Mouse (Mus musculus): ENCODE measurements at regions not wholly inside any gene's neighbourhood (a gene's known extent, or its start where the extent isn't known, plus 50 kb on each side); places are given as distances from the start of the nearest gene placed in this dataset.

DNA sequence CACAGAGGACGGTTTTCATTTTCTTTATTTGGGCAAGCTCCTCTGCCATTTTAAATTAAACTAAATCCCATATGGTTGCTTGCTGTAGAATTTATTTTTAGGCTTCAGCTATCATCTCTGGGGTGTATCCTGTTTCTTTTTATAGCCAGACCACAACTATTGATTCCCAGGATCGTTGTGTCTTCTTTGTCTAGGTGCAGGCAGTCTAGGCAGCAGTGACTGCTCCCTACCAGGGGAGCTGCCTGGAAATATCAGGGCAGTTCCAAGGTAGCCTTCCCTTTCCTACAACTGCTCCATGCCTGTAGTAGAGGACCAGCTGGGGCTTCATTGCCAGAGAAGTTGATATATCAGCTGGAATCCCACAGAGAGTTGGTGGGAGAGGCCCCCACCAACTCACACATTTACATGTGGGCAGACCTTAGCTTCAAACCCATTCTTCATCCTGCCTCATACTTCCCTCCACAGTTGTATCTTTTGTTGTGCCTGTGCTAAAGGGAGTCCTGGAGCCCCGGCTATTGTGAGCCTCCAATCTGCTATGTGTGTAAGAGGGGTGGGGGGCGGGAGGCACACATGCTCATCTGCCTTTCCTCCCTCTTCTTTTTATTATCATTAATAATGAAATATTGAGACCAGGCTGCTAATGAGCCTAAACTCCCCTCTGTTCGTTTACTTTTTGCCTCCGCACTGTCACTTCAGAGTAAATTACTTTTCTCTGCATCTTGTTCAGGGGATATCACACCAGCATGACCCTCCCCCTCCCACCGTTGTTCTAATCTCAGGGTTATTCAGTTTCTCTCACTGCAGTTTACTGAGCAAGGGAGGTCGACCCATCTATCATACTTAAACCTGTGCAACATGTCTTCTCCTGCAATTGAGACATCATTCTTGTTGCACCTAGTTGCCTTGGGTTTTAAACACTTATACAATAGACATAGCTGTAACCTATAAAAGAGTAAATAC lies 576.3 kb upstream of the Plxna2 start:
- DNase-seq (ENCODE audit: extremely low spot score), result no peak

DNA sequence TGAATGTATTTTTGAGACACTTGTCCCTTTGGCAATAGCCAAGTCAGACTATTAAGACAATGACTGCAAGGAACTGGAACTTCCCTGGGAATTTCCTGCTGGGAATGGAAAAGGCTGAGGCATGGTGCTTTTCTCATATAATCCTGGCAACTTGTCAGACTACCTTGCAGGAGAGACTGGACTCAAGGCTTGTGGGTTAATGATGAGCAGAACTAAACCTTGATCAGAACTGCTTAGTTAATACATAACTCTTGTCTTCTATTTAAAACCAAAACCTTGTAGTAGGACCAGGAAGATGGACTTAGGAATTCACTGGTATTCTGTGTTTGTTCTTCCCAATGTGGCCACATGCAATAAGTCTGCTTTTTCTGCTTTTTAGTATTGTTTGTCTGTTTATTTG lies 579.3 kb upstream of the Plxna2 start:
- DNase-seq (ENCODE audit: extremely low spot score), result no peak

DNA sequence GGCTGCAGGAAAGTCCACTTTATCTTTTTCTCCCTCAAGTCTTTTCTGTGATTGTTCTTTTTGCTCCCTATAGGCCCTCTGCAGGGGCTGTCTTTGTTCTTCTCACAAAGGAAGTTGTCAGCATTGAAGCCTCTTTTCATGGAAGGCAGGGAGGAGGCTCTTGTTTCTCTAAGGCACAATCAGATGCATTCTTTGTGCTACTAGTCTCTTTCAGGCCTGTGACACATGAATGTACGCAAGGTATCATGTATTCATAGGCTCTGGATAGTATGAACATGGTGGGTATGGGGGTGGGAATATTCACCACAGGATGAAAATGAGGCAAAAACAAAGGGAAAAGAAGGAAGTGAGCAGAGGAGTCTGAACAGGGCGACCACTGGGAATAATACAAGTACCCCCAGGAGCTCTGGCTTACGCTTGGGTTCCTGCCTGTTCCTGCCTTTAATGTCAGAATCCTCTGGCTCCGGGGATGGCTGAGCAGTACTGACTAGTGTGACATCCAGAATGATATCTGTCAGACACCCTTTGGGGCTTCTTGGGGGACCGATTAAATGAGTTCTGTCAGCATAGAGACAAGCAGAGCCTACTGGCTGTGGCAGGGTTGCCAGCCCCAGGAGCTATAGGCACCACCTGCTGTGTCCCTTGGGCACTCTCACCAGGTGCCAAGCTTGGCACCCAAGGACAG lies 583.7 kb upstream of the Plxna2 start:
- DNase-seq (ENCODE audit: extremely low spot score), result peak; percentile 27

DNA sequence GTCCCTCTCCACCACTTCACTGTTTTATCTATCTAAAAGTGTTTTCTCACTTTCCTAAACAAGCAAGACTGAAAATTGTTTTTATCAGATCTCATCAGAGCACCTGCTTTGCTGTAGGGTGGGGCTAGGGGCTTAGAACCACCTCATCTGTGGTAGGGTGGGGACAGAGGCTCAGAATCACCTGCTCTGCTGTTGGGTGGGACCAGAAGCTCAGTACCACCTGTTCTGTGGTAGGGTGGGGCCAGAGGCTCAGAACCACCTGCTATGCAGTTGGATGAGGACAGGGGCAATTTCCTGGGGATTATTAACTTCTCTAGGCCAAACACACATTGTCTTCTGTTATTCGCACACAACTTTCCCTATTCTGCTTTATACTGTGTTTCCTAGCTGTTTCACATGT lies 585.4 kb upstream of the Plxna2 start:
- DNase-seq (ENCODE audit: extremely low spot score), result no peak

DNA sequence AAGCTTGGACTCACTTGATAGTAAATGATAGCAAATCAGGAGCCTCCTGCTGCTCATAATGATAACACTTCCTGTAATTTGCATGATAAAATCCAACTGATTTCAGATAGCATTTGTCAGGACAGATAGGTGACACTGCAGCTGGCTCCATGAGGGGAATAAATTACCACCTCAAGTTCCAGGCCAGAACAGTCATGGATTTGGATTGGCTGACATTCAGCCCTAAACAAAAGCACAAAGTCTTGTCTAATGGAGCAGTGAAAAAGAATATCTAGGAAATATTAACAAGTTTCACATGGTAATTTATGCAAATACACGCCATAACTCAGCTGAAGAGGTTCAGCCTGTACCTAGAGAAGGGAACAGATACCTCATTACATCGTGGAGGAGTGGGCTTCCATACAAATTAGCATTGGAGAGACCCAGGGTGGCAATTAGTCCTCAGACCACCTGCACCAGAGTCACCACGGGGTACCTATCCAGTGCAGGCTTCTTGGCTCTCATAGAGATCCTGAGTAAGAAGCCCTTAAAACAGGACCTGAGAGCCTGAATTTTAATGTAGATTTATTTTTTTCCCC lies 587.3 kb upstream of the Plxna2 start:
- DNase-seq (ENCODE audit: extremely low spot score), result no peak

DNA sequence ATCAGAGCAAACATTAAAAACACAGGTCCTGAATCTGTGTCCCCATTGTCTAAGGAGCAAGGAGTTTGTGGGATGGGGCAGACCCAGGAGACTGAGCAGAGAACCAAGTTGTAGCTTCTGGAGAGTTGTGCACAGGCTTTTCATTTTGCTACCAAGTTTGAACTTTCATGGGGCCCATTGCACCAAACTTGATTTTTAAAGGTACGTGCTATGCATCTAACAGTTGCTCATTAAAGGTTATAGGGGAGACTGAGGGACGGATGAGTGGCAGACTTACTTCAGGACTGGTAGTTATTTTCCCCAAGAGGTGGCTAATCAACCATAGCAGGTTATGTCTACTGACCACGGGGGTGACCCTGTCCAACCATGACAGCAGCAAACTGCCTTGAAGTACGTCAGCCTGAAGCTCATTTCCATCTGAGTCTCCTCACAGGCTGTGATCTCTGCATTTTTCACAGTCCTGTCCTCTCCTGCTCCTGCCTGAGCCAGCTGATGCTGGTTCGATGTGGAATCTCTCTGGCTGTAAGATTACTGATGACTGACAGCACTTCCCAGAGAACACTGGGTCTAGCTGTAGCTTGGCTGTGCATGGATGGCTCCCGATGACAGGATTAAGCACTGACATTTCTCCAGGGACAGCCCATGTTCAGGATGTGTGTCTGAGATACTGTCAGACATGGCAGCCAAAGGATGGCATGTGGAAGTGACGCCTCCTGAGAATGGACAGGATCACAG lies 590.9 kb upstream of the Plxna2 start:
- DNase-seq (ENCODE audit: extremely low spot score), result no peak

DNA sequence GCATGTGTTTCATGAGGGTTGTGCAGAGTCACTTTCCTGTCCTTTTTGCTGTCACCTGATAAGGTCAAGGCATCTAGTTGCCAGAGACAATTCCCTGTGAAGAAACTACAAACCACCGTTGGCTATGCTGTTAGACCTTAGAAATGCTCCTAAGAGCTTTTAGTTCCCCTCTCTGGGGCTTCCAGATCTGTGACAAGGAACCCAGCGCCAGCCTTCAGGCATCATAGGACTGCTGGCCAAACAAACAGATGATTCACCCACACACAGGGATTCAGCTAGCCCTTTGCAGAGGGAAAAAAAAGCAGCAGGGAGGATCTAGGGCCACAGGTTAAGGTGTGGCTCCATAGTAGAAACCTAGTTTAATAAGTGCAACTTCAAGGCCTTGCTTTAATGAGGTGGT lies 591.8 kb upstream of the Plxna2 start:
- no peak for DNase-seq (ENCODE audit: extremely low spot score)

DNA sequence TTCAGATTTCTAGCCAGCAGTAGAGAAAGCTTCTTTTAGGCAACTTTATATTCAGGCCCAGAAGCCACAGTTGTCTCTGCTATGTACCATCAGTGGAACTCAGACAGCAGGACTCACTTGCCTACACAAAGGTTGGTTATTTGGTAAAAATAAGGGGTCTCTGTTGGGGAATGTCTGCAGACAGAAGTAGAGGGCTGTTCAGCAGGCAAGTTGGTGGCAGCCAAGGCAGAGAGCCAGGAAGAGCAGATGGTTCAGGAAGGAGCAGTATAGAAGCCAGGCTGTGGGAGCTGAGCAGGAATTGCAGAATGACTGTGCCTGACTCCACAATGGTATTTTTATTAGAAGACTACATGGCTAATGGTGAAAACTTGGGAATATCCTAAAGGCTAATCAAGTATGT lies 598.7 kb upstream of the Plxna2 start:
- no peak for DNase-seq (ENCODE audit: extremely low spot score)

DNA sequence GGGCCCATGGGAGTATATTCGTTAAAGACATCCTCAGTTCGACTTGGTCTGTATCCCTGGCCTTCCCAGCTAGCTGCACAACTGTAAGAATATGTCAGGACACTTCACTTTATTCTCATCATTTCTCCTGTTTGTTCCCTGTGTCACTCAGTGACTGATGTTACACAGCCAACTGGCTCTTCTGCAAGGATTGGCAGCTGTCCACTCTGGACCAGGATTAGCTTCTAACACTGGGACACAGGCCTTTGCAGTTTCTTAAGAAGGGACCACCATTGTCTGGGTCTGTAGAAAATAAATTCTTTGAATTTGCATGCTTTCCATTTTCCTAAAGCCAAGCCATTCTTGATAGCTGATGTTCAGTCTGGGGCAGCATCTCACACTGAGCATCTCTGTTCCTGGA lies 622.1 kb upstream of the Camk1g start:
- no peak for DNase-seq (ENCODE audit: extremely low spot score)

DNA sequence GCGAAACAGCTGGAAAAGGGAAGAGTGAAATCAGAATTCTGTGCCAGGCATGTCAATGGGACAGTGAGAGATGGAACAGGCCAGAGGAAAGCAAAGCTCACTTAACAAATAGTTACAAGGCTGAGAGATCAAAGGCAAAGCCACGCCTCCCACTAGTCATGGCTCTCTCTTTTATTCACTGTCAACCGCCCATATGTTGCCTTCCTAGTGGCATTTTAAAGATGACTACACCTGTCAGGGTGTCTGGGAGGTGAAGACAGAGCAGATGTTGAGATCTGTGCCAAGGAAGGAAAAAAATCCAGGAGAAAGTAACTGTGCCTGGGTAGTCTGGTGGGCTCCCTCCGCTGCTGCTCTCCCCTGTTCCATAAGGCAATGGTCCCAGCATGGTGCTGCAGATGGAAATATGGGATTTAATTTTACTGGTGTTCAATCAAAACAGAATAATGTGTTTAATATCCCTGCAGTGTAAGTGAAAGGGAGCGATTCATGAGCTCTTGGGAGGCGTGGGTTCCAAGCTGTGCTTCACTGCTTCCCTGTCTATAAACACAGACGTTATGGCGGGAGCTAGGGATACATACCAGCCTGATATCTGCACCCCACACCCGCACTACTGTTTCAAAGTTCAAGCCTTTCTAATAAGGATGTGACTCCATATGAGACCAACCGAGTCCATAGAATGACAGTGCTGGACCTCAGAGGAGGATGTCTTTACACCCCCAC lies 620.0 kb upstream of the Camk1g start:
- peak; percentile 15 for DNase-seq (ENCODE audit: extremely low spot score)

DNA sequence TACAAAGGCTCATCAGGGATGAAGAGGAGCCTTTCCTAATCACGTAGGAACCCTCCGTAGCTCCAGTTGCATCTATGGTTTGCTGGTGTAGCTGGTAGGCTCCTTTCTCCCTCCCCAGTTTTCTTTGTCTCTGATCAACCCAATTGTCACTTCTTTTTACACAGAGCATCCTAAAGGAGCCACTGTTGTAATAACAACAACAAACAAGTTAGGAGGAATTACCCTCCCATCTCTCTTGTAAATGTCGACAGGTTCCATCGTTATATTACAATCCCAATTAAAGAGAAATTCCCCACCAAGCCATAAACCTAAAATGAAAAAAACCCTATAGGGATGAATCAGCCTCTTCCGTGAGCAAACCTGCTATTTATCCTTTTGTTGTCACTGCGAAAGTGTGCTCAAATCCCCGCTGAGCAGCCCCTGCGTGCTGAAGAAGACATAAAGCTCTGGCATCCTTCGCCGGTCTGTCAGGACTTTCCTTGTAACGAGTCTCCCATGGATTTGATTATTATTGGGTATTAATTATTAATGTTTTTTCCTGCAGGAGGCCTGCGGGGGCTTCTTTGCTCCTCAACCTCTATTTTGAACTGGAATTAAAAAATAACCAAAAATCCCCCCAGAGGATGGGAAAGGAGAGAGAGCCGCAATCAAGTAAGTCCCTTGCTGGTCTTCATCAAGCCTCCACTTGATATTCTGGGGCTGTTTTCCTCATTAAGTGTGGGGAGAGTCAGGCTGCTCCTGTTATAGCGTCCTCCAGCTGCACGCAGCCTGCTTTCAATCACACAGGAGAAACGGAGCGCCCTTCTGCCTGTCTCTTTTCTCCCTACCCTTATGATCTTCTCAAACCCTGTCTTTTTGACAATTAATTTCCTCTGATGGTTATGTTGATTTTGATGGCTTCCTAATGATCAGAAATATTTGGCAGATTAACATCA lies 619.1 kb upstream of the Camk1g start:
- peak; percentile 19 for DNase-seq (ENCODE audit: extremely low spot score)

DNA sequence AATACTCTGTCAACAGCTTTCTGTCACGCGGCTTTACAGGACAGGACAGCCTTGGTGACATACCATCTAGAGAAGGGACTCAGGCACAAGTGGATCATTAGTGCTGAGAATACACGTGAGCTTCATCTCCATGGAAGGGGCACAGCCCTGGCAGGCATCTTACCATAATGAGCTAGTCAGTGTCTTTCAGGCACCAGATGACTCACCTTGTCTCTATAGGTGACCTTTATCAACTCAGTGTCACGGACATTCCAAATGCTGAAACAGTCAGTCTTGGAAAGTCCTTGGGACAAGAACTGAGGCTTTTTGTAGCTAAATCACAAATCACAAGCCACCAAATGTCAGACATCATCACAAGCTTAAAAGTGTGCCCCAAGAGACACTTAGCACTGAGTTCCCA lies 610.5 kb upstream of the Camk1g start:
- DNase-seq (ENCODE audit: extremely low spot score), result no peak

DNA sequence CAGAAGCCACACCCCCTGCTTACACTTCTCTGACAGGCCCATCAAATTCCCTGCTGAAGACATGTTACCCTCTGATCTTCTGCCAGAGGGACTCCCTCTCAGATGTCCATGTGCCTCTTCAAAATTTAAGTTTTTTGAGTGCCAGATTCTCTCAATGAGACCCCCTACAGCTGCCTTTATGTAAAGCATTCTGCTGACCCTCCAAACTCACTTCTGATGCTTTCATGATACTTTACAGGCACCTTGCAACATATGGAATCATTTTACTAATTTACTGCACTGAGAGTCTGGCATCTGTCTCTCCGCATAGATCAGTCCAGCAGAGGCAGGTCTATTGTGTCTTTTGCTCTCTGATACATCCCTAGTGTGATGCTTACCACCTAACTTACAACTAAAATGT lies 601.4 kb upstream of the Camk1g start:
- DNase-seq (ENCODE audit: extremely low spot score), result no peak

DNA sequence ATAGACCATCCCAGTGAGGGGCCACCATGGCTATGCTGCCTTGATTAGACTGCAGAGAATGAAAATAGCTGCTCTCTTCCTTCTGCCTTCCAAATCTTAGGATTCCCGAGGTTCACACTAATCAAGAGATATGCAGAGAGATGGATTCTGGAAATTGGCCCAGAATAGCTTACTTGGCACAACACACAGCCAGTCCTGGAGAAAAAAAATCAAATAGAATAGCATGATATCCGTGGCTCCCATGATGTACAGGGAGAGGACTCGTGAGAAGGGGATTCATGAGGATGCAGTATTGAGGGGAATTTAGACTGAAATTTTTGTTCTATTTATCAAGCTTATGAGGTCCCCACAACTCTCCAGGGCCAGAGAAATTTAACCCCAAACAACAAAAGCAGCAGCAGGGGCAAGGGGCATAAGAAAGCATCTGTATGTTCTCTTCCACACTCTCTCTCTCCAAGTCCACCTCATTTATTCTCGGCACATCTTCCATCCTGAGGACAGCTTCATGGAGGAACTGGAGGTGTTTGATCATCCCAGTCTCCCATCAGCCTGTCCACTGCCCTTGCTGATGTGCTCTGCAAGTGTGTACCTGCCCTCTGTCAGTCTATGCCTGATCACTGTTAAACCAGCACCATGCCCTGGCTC lies 599.3 kb upstream of the Camk1g start:
- DNase-seq (ENCODE audit: extremely low spot score), result no peak

DNA sequence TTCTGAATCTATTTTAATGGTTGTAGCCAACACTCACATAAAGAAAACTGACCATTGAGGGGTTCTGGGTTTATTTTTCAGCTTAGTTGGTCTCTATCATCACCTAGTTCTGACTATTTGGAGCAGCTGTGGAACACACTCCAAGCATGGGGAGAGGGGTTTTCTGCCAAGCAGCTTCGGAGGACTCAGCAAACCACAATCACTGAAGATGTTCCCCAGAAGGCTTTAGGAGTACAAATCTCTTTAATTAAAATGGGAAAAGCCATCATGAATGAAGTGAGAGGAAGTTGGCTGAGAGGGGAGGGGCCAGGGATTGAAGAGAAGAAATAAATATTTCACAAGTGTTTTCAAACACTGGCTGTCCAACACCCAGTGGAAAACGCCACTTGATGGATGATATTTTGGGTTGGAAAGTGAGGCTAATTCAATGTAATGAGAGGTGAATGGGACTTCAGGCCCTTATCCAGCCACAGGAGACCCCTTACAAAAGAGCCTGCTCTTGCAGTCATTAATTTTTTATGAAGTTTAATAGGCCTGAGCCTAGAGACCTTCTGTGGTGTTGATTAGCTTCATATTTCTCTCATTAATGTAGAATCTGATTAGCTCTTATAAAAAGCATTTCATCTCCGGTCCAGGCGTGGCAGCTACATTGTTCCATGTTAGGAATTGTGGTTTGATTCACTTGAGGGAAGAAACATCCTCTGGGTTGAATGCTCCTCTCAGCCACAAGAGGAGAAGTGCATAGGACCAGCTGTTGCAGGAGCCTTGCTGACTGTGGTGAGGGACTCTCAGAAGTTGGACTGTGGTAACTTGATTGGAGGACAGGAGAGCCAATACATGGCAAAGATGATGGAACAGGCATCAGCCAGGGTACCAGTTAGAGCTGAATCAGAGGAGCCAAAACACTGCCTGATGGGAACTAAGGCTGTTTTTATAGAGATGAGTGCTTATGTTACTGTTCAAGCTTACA lies 598.1 kb upstream of the Camk1g start:
- DNase-seq (ENCODE audit: extremely low spot score), result no peak

DNA sequence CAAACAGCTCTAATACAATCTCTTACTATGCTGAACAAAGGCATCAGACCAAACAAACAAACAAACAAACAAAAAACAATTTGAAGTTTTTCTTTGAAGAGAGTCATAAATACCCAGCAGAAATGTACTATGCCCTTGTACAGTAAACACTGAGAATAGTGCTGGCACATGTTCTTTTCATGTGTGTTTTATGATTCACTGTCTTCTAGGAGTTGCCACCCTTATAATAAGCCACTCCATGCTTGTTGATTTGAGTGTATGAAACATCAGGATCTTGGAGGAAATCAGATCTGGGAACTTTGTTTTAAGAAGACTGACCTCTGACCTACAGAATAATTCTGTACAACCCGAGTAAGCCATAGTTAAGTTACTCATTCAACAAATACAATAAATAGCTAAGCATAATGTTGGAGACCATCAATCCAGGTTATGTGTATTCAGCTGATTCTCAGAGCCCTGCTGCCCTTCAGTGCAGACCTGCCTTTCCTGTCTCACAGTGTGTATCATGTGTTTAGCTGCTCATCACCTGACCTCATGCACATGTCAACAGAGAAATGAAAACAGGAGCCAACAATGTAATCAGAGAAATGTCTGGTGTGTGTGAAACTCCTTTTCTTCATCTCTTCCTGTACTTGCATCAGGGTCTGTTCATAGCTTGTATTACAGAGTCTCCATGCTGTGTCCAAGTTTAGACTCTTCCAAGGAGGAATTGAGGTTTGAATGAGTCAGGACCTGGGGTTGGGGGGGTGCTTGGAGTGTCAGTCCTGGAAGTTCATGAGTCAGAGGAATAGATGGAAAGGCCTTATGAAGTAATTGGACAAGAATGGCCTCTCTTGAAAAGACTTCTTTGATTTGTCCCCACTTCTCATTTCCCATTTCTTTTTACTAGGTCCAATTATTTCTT lies 596.8 kb upstream of the Camk1g start:
- DNase-seq (ENCODE audit: extremely low spot score), result no peak

DNA sequence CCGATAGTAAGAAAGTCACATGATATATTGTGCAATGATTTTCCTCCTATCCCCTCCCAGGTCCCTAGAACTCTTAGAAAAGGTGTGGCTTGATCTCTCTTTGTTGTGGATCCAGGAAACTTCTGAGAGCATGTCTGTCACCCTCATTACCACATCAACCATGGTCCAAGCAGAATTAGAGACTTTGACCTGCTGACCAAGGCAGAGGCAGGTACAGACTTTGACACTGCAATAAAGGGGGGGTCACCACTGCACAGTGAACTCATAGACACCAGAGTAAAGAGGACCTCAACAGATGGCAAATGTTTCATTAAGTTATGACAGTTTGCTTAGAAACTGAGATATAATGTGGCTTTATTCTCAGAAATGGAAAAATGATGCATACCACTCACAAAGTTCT lies 595.2 kb upstream of the Camk1g start:
- DNase-seq (ENCODE audit: extremely low spot score), result no peak

DNA sequence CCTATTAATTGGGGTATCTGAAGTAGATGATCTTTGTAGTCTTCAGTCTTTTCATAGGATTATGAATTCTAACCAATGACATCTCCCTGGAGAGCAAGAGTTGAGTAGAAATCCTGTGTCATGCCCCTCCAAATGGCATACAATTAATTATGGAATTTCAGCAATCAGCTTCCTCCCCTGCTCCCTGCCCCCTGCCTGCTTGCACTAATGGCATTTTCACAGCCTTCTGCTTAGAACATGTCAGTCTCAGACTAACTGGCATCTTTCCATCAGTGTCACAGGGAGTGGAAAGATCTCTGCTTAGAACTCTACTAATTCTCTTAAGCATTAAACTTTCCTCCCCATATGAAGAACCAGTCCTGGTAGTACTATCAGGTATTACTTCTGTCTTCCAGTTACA lies 581.8 kb upstream of the Camk1g start:
- DNase-seq (ENCODE audit: extremely low spot score), result no peak

Data from embryo, embryonic 9.5 days (tissue).